In genomic region chr1:81973481-81973880, GRCm38 (mm10) we compare ENCODE assay signal across 22 mouse cellular contexts.
"Had no signal": no experiment of that assay in that cellular context is flagged by ENCODE, and none has a peak within 500 bp of the region (broad histone marks: within the 10 kb centered on the region; RNA-seq: fewer than 3 reads in every experiment).

No protein-coding gene starts in this region.

- H3K9me3 ChIP-seq: lung, embryonic 15.5 days; midbrain, embryonic 13.5 days; midbrain, embryonic 15.5 days; neural tube, embryonic 13.5 days; neural tube, embryonic 15.5 days; stomach, embryonic 15.5 days had no signal

- H3K4me3 ChIP-seq: lung, embryonic 15.5 days; megakaryocyte, embryonic 14.5 days; midbrain, embryonic 13.5 days; midbrain, embryonic 15.5 days; myocyte; neural tube, embryonic 13.5 days; neural tube, embryonic 15.5 days; stomach, embryonic 15.5 days had no signal

- ATAC-seq: lung, postnatal 0 days; midbrain, embryonic 13.5 days; midbrain, embryonic 15.5 days had no signal

- DNase-seq: lung, adult 2 months; lung, postnatal 14 days; lung, postnatal 36 days; retina, postnatal 1 day; right cerebral cortex, adult 18-20 months; right cerebral cortex, postnatal 25 days; right cerebral cortex, postnatal 4 days; thymus, adult 2 months; thymus, postnatal 25 days; thymus, postnatal 4 days had no signal

- H3K27me3 ChIP-seq: lung, embryonic 15.5 days; megakaryocyte, embryonic 14.5 days; midbrain, embryonic 13.5 days; midbrain, embryonic 15.5 days; neural tube, embryonic 13.5 days; neural tube, embryonic 15.5 days; stomach, embryonic 15.5 days had no signal

- H3K4me2 ChIP-seq: lung, embryonic 15.5 days; midbrain, embryonic 11.5 days; midbrain, embryonic 13.5 days; midbrain, embryonic 15.5 days; neural tube, embryonic 13.5 days; neural tube, embryonic 15.5 days; stomach, embryonic 15.5 days had no signal

- H3K4me1 ChIP-seq: lung, embryonic 15.5 days; megakaryocyte, embryonic 14.5 days; midbrain, embryonic 13.5 days; midbrain, embryonic 15.5 days; neural tube, embryonic 13.5 days; neural tube, embryonic 15.5 days; stomach, embryonic 15.5 days had no signal

- H3K36me3 ChIP-seq: lung, embryonic 15.5 days; midbrain, embryonic 13.5 days; midbrain, embryonic 15.5 days; neural tube, embryonic 13.5 days; neural tube, embryonic 15.5 days; stomach, embryonic 15.5 days had no signal

- H3K9ac ChIP-seq: lung, embryonic 15.5 days; midbrain, embryonic 13.5 days; midbrain, embryonic 15.5 days; neural tube, embryonic 13.5 days; neural tube, embryonic 15.5 days; stomach, embryonic 15.5 days had no signal

- H3K27ac ChIP-seq: lung, embryonic 15.5 days; macrophage; midbrain, embryonic 13.5 days; midbrain, embryonic 15.5 days; neural tube, embryonic 13.5 days; neural tube, embryonic 15.5 days; stomach, embryonic 15.5 days; stomach, postnatal 0 days had no signal
